Mouse (Mus musculus): ENCODE measurements at regions not wholly inside any gene's neighbourhood (a gene's known extent, or its start where the extent isn't known, plus 50 kb on each side); places are given as distances from the start of the nearest gene placed in this dataset.

DNA sequence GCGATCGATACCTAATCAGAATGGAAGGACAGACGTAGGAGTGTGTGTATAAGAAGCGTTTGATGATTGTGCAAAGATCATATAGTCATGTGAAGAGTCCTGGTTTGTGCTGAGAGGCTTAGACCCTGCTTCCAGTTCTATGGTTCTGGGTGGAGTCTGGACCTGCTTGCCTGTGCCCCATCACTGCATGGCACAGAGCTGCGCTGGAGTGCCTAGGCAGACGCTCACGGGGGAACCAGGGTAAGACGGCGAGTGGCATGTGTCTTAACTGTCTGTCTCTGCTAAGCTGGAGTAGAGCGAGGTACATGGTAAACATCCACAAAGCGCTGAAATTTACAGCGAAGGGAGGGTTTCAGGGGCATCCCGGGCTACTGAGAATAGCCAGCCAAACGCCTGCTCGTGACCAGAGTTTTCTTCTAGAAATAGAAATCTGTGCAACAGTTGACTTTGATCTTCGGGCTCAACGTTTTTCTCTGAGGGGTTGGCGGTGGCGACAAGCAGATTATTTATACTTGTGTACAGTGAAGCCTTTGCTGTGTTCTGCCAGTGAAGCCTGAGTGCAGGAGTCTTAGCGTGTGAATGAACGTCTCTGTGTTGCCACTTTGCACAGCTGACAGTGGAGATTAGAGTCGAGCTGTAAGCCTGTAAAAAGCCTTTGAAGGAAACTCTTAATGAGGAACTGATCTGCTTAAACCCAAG lies 251.9 kb downstream of the Foxo1 start:
- no peak for DNase-seq (ENCODE audit: low read depth in 2 of 2, low spot score in 2 of 2)

DNA sequence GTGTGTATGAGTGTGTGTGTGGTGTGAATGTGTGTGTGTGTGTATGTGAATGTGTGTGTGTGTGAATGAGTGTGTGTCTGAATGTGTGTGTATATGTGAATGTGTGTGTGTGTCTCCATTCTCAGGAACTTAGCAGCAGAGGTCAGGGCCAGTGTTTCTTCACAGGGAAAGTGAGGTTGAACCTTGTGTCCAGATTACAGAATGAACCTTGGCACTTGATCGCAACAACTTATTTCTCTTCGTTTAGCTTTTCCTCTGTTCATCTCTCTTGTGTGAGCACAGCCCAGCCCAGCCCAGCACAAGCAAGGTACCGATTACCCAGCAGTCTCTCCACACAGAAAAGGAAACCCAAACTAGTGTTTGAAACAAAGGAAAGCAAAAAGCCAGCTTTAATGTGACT lies 249.7 kb downstream of the Foxo1 start:
- DNase-seq (ENCODE audit: low read depth in 2 of 2, low spot score in 2 of 2) = no peak

DNA sequence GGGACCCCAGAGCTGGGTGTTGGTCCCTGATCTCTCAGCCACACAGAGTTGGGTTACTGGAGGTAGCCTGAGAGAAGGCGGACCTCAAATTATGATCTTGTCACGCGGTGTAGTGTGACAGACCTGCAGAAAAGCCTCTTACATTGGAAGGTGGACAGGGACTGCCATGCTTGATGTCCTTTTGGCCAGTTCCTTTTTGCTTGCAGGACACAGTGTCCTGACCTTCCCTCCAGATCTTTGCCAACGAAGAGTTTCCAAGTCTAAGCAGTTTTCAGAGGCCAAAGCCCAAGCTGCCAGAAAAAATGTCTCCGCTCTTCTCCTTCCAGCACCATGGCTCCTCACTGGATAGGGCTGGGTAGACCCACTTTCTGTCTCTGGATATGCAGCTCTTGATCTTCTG lies 248.6 kb downstream of the Foxo1 start:
- no peak for DNase-seq (ENCODE audit: low read depth in 2 of 2, low spot score in 2 of 2)

DNA sequence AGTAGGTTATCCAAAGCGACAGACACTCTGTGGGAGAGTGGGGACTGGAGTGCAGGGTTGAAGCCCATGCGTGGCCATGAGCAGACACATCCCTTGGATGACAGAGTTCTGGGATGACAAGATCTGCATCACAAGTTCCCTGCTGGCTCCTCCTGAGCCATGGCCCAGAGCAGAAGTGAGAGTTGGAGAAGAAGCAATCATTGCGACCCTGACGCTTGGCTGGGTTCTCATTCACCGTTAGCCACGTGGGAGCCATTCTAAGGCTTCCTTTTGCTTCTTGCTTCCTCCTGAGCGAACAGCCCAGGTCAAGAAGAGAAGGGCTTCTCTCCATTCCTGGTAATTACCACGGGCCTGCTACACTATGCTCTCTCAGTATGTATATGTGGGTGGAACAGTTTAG lies 244.6 kb downstream of the Foxo1 start:
- no peak for DNase-seq (ENCODE audit: low read depth in 2 of 2, low spot score in 2 of 2)

DNA sequence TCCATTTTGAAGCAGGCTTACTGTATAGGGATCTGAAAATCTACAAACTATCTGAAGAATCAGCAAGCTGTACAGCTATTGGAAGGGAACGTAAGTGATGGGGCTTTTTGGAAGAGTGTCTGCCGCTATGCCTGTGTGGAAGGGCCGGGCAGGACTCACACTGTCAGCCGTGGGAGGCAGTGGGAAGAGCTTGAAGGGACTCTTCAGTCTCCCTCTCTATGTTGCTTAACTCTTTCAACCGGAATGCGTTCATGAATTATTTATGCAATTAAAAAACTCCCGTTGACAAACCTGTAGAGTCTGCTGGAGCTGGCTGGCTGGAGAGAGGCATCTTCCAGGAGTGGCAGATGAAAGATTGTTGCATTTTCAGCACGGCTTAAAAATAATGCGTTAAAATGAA lies 243.4 kb downstream of the Foxo1 start:
- DNase-seq (ENCODE audit: low read depth in 2 of 2, low spot score in 2 of 2) = no peak

DNA sequence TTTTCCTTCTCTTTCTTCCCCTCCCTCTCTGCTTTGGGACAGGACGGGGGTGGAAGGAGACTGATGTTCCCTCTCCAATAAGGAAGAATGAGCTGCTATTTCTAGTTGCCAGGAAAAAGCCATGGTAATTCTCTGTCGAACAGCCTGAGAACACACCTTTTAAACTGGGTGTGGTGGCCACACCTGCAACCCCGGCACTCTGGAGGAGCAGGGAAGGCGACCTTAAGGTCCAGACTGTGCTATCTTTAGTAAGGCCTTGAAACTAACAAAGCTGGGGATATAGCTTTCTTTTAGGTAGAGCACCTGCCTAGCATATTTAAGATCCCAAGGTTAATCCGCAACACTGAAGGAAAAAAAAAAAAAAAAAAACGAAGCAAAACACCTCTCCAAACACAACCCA lies 242.7 kb downstream of the Foxo1 start:
- DNase-seq (ENCODE audit: low read depth in 2 of 2, low spot score in 2 of 2) = no peak

DNA sequence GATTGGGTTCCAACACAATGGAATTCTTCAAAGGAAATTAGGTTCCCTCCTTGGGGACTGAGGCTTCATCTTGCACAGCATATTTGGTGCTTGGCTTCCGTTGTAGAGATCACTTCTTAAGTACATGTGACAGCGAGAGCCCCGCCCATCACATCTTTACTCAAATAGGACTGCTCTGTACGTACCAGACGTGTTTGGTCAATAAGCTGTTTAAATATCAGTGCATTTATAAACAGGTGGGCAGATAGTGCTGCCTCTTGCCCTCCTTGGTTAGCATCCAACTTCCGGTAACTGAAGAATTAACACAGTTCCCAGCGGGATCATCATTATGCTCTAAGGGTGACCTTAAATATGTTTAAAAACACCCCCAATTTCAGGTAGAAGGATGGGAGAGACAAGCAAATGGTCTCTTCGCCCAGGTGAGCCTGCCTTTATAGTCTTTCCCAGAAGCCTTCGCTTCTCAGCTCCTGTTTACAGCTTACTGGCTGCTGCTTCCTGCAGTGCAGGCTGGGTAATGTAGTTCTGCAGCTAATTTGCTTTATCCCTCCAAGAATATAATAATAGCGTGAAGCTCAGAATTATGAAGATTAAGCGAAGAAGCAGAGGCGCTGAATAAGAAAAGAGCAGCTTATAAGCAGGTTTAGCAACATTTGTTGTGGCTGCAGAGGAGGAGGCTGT lies 242.1 kb downstream of the Foxo1 start:
- no peak for DNase-seq (ENCODE audit: low read depth in 2 of 2, low spot score in 2 of 2)

DNA sequence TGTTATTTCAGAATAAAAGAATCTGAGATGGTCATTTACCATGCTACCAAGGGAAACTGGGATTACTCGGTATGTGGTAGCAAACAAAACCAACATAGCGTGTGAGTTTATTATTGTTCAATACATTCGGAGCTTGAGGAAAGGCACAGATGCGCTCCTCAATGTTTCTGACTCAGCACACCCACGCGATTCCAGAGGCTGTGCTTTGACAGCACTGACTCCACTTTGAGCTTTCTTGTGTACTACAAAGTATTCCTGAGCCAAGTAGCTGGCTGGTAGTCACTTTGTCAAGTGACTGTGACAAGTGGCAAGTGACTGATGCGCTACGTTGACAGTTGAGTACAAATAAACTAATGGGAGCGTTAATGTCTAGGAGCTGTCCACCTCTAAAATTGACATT lies 235.8 kb downstream of the Foxo1 start:
- no peak for DNase-seq (ENCODE audit: low read depth in 2 of 2, low spot score in 2 of 2)

DNA sequence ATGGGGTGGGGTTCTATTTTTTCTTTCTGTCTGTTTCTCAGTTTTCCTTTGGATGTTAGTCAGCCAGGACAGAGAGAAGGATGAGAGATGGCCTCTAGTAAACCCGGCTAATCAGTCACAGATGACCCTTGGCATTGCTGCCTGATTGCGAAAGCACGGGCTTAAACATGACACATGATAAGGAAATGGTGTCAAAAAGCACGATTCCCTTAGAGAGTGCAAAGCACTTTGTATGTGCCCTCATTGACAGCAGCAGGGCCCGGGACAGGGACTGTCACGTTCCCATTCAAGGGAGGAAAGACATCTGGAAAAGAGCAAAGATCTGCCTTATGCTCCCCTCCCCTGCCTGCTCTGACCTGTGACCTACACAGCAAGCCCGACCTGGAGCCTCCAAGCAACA lies 234.1 kb downstream of the Foxo1 start:
- no peak for DNase-seq (ENCODE audit: low read depth in 2 of 2, low spot score in 2 of 2)

DNA sequence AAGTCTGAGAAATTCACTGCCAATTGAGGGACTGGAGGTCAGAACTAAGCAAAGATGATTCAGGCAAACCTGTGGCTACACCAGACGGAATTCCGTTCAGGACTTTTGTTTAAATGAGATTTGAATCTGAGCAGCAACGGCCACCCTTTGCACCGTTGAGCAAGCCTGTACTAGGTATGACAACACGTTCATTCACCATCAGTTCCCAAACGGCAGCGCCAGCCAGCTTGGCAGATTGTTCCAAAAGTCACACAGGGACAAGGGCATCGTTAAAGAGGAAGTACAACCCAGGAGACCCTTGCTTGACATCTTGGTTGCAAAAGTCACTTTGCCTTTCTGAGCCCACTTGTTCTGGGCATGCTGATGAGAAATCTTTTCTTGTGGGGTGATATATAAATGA lies 233.5 kb downstream of the Foxo1 start:
- no peak for DNase-seq (ENCODE audit: low read depth in 2 of 2, low spot score in 2 of 2)

DNA sequence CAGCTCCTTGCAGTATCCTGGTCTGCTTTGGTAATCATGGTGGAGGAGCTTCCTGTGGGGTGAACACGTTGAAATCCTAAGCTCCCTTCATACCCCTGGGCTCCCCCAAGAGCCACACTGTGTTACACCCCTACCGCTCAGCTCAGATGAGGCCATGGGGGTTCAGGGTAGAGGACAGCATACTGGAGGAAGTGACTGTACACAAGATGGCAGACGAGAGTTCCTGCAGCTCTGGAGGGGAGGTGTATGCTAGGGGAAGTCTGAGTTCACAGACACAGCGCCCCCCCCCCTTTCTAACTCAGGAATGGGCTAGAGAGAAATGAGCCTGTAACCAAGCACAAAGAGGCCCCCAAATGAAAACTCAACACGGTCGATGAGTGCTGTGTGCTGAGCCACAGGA lies 231.9 kb downstream of the Foxo1 start:
- no peak for DNase-seq (ENCODE audit: low read depth in 2 of 2, low spot score in 2 of 2)

DNA sequence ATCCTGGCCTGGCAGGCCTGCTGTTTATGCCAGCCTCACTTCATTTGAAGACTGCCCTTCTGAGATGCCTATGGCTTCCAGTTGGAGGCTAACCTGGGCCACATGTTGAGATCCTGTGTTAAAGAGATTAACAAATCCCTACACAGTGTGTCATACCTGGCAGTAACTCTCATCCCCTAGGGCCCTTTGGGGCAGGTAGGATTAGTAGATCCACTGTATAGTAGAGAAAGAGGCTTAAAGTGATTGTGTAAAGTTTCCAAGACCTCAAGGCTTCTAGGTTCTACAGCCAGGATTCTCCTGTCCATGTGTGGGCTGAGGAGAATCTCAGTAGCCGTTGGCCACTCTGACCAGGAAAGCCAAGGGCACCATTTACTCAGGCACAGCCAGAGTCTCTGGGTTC lies 231.4 kb downstream of the Foxo1 start:
- DNase-seq (ENCODE audit: low read depth in 2 of 2, low spot score in 2 of 2) = no peak

DNA sequence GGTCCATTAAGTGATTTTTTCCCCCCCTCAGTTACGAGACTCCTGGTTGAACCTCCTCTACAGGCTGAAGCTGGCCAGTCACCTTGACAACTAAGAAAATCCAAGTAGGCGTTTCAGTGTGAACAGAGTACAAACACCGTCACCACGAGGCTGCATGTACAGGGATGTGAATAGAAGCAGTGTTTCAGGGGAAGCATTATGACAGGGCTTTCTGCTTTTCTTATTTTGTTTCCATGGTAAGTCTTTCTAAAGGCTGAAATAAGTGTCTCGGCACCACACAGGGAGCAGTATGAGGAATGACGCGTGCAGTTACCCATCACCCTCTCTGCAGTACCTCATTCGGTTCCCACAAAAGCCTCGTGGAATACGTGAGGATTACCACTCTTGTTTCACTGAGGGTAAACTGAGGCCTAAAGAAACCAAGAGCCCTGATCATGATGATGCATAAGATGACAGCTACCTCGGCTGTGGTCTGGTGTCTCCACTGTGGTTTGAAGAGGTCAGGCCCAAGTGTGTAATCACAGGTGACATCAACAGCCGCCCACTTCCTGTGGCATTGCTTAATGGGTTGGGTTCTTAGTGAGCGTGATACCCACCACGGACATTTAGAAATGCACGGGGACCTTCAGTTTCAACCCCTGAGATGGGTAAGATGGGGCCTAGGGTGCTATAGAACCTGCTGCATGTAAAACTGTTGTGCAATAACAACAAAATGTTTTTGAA lies 230.5 kb downstream of the Foxo1 start:
- peak; percentile 18 to 19 for DNase-seq (ENCODE audit: low read depth in 2 of 2, low spot score in 2 of 2)

DNA sequence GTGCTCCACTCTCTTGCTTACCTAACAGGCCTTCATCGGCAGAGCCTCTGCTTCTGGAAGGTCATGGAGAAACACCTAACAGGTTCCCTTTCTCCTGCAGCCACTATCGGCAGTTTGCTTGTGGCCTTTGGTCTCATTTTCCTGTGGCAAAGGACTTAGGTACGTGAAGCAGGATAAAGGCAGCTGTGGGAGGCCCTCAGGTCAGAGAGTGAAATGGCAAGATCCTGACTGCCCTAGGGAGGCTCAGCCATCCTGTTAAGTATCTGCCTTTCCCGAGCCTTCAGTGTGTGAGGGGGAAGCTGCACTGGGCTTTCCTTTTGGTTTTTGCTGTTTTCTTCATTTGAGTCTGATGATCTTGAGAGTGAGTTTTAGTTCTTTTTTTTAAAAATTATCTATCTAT lies 228.8 kb downstream of the Foxo1 start:
- DNase-seq (ENCODE audit: low read depth in 2 of 2, low spot score in 2 of 2) = no peak

DNA sequence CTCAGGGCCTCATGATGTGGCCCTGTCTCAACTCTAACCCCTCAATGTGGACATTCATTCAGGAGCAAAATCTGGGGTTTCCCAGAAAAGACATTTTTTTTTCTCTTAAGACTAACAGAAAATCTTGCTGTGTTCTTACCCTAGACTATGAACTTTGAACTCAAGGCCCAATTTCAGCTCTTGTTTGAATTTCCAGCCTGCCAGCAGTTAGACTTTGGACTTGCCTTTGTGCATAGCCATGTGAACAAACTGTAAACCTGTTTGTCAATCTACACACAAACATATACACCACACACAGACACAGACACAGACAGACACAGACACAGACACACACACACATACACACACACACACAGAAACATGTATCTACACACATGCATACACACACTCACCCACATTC lies 227.3 kb downstream of the Foxo1 start:
- DNase-seq (ENCODE audit: low read depth in 2 of 2, low spot score in 2 of 2) = no peak

DNA sequence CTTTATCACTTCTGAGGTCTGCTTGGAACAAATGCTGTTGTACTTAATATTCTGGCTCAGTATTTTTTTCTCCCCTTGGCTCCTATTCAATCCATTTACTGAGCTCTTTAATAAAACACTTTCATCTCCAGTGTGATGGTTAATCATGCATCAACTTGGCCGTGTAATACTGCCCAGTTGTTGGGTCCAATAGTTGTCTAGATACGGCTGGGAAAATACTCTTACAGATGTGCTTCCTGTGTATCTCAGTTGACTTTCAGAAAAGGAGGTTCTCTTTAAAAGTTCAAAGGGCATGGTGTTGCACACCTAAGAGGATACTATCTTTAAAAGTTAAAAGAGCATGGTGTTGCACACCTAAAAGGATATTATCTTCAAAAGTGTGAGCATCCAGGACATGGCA lies 226.8 kb downstream of the Foxo1 start:
- no peak for DNase-seq (ENCODE audit: low read depth in 2 of 2, low spot score in 2 of 2)

DNA sequence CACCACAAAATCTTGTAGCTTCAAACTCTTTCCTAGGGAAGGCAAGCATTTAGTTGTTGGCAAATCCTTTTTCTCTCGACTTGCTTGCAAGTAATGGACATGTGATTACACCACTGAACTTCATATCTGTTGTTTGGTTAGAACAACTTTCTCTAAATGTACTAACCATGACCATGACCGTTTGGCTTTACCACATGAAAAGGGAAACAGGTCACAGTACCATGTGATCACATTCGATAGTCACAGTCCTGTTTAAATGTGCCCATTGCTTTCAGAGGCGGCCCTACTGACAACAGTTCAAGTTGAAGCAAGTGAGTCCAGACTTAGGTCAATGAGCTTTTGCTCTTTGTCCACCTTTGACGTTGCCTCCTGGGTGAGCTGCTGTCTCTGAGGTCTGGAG lies 211.1 kb downstream of the Foxo1 start:
- no peak for DNase-seq (ENCODE audit: low read depth in 2 of 2, low spot score in 2 of 2)

DNA sequence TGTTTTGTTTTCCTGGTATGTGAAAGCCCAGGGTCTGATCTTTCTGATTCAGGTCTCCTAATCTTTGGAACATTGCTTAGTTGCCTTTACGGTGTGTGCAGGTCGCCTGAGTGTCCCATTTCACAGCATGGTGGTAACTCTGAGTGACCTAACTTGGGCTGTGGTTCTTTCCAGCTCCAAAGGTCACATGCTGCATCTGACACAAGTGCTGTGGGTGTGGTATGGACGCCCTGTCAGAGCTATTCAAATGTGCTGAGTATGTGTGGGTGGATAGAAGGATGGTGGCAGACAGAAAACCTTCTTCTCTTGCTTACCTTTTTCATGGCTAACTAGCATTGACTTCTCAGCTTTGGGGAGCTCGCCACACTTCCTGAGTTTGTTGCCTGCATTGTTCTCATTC lies 201.8 kb downstream of the Foxo1 start:
- DNase-seq (ENCODE audit: low read depth in 2 of 2, low spot score in 2 of 2) = no peak

DNA sequence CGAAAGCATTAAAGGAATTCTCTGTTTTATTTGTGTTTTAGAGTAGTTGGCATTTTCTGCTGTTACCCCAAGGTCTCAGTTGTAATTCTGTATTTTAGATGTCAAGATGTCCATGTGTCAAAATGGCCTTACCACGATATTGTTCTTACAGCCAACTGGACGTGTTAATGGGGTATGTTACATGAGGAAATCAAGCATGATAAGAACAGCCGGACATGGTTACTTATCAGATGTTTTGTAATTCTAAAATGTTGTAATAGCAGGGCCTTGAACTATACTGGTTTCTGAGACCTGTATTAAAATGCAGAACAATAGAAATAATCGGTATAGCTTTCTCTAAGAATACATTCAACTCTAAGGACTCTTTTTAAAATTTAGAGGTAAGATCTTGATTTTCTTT lies 201.3 kb downstream of the Foxo1 start:
- no peak for DNase-seq (ENCODE audit: low read depth in 2 of 2, low spot score in 2 of 2)

DNA sequence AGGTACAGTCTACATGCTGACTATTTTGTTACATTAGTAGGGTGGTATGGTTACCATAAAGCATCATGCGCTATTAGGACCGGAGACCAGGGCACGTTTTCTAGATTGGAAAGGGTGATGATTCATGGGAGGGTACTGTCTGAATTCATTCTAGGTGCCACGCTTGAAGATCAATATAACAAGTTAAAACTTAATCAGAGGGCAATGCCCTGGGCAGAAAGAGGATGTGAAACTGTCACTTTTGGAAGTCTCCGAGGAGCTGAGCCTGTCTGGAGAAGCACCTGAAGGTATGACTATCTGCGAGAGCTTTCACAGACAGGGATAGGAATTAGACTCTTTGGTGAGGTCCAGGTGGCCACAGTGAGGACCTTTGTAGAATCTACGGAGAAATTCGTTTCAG lies 200.2 kb downstream of the Foxo1 start:
- no peak for DNase-seq (ENCODE audit: low read depth in 2 of 2, low spot score in 2 of 2)

DNA sequence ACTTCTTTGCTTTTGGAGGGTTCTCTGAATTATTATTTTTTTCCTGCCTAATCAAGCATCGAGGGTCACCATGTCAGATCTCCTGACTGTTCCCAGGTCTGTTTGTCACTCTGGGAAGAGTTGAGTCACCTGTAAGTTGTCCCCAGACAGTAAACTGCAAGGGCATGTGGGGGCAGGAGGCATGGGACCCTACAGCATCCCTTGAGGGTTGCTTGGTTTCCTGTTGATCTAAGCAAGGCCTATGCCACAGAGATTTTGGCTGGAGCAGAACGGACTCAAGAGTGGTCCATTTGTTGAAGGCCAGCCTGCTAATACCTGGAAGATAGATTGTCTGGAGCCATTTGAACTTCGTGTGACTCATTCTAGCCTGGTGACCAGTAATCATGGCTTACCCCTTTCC lies 199.7 kb downstream of the Foxo1 start:
- no peak for DNase-seq (ENCODE audit: low read depth in 2 of 2, low spot score in 2 of 2)

DNA sequence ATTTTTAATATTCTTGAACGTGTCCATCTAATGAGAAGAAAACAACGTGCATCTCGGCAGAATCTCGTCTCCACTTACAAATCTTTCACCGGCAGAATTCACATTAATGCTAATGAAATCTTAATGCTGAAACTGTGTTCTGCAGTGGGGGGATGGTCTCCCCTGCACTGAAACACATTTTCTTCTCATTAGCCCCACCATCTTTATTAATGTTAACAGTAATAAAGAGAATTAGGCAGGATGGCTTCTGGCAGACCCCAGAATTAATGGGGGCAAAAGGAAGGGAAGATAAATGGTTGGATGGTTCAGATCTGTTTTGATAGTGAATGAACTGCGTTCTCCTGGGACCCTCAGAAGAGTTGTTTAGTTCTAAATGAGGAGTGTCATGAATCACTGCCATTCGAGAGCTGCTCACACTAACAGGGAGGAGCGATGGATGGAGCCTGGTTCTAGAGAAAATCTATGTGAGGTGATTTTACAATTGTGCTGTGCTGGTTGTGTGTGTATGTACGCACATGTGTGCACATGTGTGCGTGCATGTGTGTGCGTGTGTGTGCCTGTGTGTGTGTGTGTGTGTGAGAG lies 198.9 kb downstream of the Foxo1 start:
- DNase-seq (ENCODE audit: low read depth in 2 of 2, low spot score in 2 of 2) = no peak
